Mouse (Mus musculus): ENCODE measurements around the gene Gm26657. TPM values are rescaled to one million over a fixed set of nuclear protein-coding genes. Genes with fewer than 3 reads are reported as not detected.

The Gm26657 gene
- polyA plus RNA-seq, 1 experiment from 2014 or later = not detected

DNA sequence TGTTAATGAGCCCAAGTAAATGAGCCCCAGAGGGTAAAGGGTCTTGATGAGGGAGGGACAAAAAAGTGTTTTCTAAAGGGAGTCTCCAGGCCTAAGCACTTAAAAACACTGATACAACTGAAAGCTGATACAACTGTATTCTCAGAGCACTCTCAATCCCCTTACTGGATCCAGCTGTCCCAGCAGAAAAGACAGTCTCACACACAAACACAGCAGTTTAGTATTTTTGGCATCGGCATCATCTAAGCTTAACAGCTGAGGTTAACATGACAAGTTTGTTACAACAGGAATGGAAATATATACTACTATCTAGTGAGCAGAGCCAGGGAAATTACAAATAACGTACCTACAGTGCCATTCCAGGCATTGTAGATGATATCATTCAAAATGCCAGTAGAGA lies 6.5 kb downstream of the Gm26657 start:
- H3K4me3 ChIP-seq (ENCODE audit: low read depth, low read length) = no peak overlapping the region
- H3K27me3 ChIP-seq (ENCODE audit: control insufficient read depth, insufficient read depth, low read length) = no peaks in the 10 kb centered on the region
- WGBS = 95% methylated on average over 2 of the region's 2 CpGs
- no peak overlapping the region for H3K4me2 ChIP-seq (ENCODE audit: low read depth, low read length, severe bottlenecking)
- no peak overlapping the region for H3K27ac ChIP-seq (ENCODE audit: low read depth, low read length)
- no peak for ATAC-seq (replicated peaks; ENCODE audit: low FRiP score)
- H3K9me3 ChIP-seq (ENCODE audit: control insufficient read depth, low read length) = no peaks in the 10 kb centered on the region
- peaks cover 7% of the 10 kb centered on the region; the same call in 1 of the 2 replicates for H3K36me3 ChIP-seq (ENCODE audit: control insufficient read depth, insufficient read depth, low read length)
- no peaks in the 10 kb centered on the region for H3K4me1 ChIP-seq (replicated peaks; ENCODE audit: control insufficient read depth, insufficient read depth, low read length)
- no peak for DNase-seq (ENCODE audit: low spot score)
- H3K9ac ChIP-seq (ENCODE audit: low read length) = no peak overlapping the region

- DNase-seq (ENCODE audit: low spot score) = no peak
- Histone ChIP-seq H3K9ac (ENCODE audit: low read length) (no peak overlapping the region), H3K9me3 (ENCODE audit: control insufficient read depth, low read length) (no peaks in the 10 kb centered on the region), H3K4me1 (replicated peaks; ENCODE audit: control insufficient read depth, insufficient read depth, low read length) (no peaks in the 10 kb centered on the region), H3K4me2 (ENCODE audit: low read depth, low read length, severe bottlenecking) (no peak overlapping the region), H3K27ac (ENCODE audit: low read depth, low read length) (no peak overlapping the region), H3K4me3 (ENCODE audit: low read depth, low read length) (no peak overlapping the region), H3K27me3 (ENCODE audit: control insufficient read depth, insufficient read depth, low read length) (no peaks in the 10 kb centered on the region), H3K36me3 (ENCODE audit: control insufficient read depth, insufficient read depth, low read length) (peaks cover 7% of the 10 kb centered on the region; the same call in 1 of the 2 replicates)
- ATAC-seq (replicated peaks; ENCODE audit: low FRiP score) = no peak
- 98% methylated on average over 9 of the region's 9 CpGs for WGBS
Observed at GRCm38 (mm10) chr4:56747456-56747855, 7.6 kb downstream of the Gm26657 start.

DNA sequence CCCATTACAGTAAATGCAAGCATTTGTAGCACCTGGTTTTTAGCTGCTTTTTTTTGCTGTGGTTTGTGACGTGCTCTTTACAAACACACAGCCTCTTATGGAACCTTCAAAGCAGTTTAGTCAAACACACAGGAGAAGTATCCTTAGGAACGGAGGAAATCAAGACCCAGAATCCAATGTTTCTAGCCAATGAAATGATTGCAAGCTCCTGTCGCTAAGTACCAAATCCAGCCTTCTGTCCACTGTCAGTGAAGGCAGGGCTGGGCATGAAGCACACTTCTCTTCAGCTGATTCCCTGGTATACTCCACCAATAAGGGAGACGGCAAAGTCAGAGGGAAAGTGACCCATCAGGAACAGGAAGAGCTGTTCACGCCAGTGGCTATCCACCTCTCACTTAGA lies 16.2 kb downstream of the Gm26657 start:
- no peaks in the 10 kb centered on the region for H3K9me3 ChIP-seq (ENCODE audit: control insufficient read depth, low read length)
- ATAC-seq (replicated peaks; ENCODE audit: low FRiP score) (no peak), DNase-seq (ENCODE audit: low spot score) (no peak)
- H3K36me3 ChIP-seq (ENCODE audit: control insufficient read depth, insufficient read depth, low read length) = peaks cover 4% of the 10 kb centered on the region; the same call in 1 of the 2 replicates
- WGBS = 91% methylated on average over 5 of the region's 5 CpGs
- no peak overlapping the region for H3K27ac ChIP-seq (ENCODE audit: low read depth, low read length)
- H3K9ac ChIP-seq (ENCODE audit: low read length) = no peak overlapping the region
- no peaks in the 10 kb centered on the region for H3K4me1 ChIP-seq (replicated peaks; ENCODE audit: control insufficient read depth, insufficient read depth, low read length)
- no peak overlapping the region for H3K4me2 ChIP-seq (ENCODE audit: low read depth, low read length, severe bottlenecking)
- H3K27me3 ChIP-seq (ENCODE audit: control insufficient read depth, insufficient read depth, low read length) = no peaks in the 10 kb centered on the region
- no peak overlapping the region for H3K4me3 ChIP-seq (ENCODE audit: low read depth, low read length)

DNA sequence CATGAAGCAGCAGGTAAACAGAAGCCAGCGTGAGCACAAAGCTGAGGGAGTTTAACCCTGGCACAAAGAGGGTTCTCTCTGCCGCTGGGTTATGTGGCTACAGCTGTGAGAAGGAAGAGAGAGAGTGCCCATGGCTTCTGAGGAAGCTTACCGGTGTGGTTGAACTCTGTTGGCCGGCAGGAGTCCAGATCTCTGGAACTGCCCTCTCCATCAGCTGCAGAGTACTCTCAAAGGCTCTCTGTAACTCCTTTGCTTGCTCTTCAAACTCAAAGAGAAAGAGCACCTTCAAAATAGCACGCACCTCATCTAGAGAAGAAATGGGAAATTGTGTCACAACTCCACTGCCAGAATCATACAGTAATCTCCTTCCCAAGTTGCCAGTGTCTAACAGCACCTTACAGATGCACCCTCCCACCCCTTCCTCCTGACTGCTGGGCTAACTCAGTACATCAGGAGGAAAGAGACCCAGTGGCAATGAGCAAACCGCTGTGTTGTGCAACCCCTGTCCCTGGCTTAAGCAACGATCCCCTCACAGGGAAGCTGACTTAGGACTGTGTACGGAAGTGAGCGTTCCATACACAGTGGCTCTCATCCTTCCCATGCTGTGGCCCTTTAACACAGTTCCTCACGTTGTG lies 17.2 kb downstream of the Gm26657 start:
- no peak for DNase-seq (ENCODE audit: low spot score)
- Histone ChIP-seq H3K9me3 (ENCODE audit: control insufficient read depth, low read length) (no peaks in the 10 kb centered on the region), H3K36me3 (ENCODE audit: control insufficient read depth, insufficient read depth, low read length) (peaks cover 4% of the 10 kb centered on the region; the same call in 1 of the 2 replicates), H3K4me2 (ENCODE audit: low read depth, low read length, severe bottlenecking) (no peak overlapping the region), H3K4me3 (ENCODE audit: low read depth, low read length) (no peak overlapping the region), H3K27ac (ENCODE audit: low read depth, low read length) (no peak overlapping the region), H3K4me1 (replicated peaks; ENCODE audit: control insufficient read depth, insufficient read depth, low read length) (no peaks in the 10 kb centered on the region), H3K27me3 (ENCODE audit: control insufficient read depth, insufficient read depth, low read length) (no peaks in the 10 kb centered on the region), H3K9ac (ENCODE audit: low read length) (no peak overlapping the region)
- 90% methylated on average over 10 of the region's 10 CpGs for WGBS
- ATAC-seq (replicated peaks; ENCODE audit: low FRiP score) = no peak

DNA sequence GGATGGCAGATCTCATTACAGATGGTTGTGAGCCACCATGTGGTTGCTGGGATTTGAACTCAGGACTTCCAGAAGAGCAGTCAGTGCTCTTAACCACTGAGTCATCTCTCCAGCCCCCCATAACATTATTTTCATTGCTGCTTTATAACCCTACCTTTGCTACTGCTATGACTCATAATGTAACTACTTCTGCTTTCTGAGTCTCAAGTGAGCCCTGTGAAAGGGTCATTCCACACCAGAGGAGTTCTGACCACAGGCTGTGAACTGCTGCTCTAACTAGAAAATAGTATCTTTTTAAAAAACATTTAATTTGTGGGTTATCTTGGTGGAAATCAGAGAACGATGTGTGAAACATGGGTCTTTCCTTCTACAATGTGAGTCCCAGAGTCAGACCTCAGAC lies 17.8 kb downstream of the Gm26657 start:
- H3K4me2 ChIP-seq (ENCODE audit: low read depth, low read length, severe bottlenecking) = no peak overlapping the region
- H3K27ac ChIP-seq (ENCODE audit: low read depth, low read length) = no peak overlapping the region
- no peaks in the 10 kb centered on the region for H3K4me1 ChIP-seq (replicated peaks; ENCODE audit: control insufficient read depth, insufficient read depth, low read length)
- no peak overlapping the region for H3K4me3 ChIP-seq (ENCODE audit: low read depth, low read length)
- no peaks in the 10 kb centered on the region for H3K9me3 ChIP-seq (ENCODE audit: control insufficient read depth, low read length)
- no peak for ATAC-seq (replicated peaks; ENCODE audit: low FRiP score)
- H3K27me3 ChIP-seq (ENCODE audit: control insufficient read depth, insufficient read depth, low read length) = no peaks in the 10 kb centered on the region
- DNase-seq (ENCODE audit: low spot score) = no peak
- 96% methylated on average over 1 of the region's 1 CpGs for WGBS
- no peak overlapping the region for H3K9ac ChIP-seq (ENCODE audit: low read length)
- peaks cover 4% of the 10 kb centered on the region; the same call in 1 of the 2 replicates for H3K36me3 ChIP-seq (ENCODE audit: control insufficient read depth, insufficient read depth, low read length)

DNA sequence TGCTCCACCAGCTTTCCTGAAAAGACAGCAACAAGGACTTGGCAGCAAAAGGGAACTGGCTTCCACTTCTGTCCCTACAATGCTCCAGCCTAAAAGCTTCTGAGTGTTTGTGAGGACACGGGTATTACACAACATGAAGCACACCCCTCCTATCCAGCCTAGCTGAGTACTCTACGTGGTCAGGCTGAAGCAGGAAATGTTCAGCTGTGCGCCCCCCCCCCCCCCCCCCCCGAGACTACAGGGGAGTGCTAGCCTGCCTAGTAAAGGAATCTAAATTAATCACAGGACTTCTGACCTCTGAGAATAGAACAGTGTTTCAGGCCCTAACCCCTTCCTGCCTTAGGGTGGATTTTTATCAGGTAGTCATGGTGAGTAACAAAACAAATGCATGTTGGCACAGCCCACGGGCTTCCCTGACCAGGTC lies 28.0 kb downstream of the Gm26657 start:
- WGBS = 81% methylated on average over 5 of the region's 5 CpGs
- DNase-seq (ENCODE audit: low spot score) (no peak), ATAC-seq (replicated peaks; ENCODE audit: low FRiP score) (no peak)
- no peak overlapping the region for H3K9ac ChIP-seq (ENCODE audit: low read length)
- no peak overlapping the region for H3K4me3 ChIP-seq (ENCODE audit: low read depth, low read length)
- no peaks in the 10 kb centered on the region for H3K27me3 ChIP-seq (ENCODE audit: control insufficient read depth, insufficient read depth, low read length)
- no peaks in the 10 kb centered on the region for H3K4me1 ChIP-seq (replicated peaks; ENCODE audit: control insufficient read depth, insufficient read depth, low read length)
- H3K4me2 ChIP-seq (ENCODE audit: low read depth, low read length, severe bottlenecking) = no peak overlapping the region
- no peak overlapping the region for H3K27ac ChIP-seq (ENCODE audit: low read depth, low read length)
- H3K36me3 ChIP-seq (ENCODE audit: control insufficient read depth, insufficient read depth, low read length) = peaks cover 37% of the 10 kb centered on the region
- no peaks in the 10 kb centered on the region for H3K9me3 ChIP-seq (ENCODE audit: control insufficient read depth, low read length)

DNA sequence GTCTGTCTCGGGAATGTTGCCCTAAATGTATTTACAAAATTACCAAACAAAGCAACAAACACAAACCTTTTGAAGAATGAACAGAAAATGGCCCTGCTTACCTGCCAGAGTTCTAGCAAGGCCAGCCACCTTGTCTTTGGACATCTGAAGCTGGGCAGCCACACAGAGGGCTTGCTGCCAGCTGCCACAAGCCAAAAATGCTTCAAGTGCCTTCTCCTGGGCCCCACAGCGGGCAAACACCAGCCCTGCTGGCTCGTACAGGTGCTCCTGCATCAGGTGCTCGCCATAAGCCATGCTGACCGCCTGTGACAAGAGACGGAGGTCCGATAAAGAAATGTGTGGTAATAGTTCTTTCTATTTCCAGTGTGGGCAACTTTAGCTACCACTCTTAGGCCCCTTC lies 29.0 kb downstream of the Gm26657 start:
- Histone ChIP-seq H3K4me3 (ENCODE audit: low read depth, low read length) (no peak overlapping the region), H3K27ac (ENCODE audit: low read depth, low read length) (no peak overlapping the region), H3K27me3 (ENCODE audit: control insufficient read depth, insufficient read depth, low read length) (no peaks in the 10 kb centered on the region), H3K9me3 (ENCODE audit: control insufficient read depth, low read length) (no peaks in the 10 kb centered on the region), H3K4me1 (replicated peaks; ENCODE audit: control insufficient read depth, insufficient read depth, low read length) (no peaks in the 10 kb centered on the region), H3K4me2 (ENCODE audit: low read depth, low read length, severe bottlenecking) (no peak overlapping the region), H3K36me3 (ENCODE audit: control insufficient read depth, insufficient read depth, low read length) (peaks cover 46% of the 10 kb centered on the region), H3K9ac (ENCODE audit: low read length) (no peak overlapping the region)
- ATAC-seq (replicated peaks; ENCODE audit: low FRiP score) (no peak), DNase-seq (ENCODE audit: low spot score) (no peak)
- 92% methylated on average over 7 of the region's 7 CpGs for WGBS

- Histone ChIP-seq H3K27me3 (ENCODE audit: control insufficient read depth, insufficient read depth, low read length) (no peaks in the 10 kb centered on the region), H3K4me3 (ENCODE audit: low read depth, low read length) (no peak overlapping the region), H3K4me2 (ENCODE audit: low read depth, low read length, severe bottlenecking) (no peak overlapping the region), H3K27ac (ENCODE audit: low read depth, low read length) (no peak overlapping the region), H3K36me3 (ENCODE audit: control insufficient read depth, insufficient read depth, low read length) (peaks cover 40% of the 10 kb centered on the region), H3K9ac (ENCODE audit: low read length) (no peak overlapping the region), H3K9me3 (ENCODE audit: control insufficient read depth, low read length) (no peaks in the 10 kb centered on the region), H3K4me1 (replicated peaks; ENCODE audit: control insufficient read depth, insufficient read depth, low read length) (no peaks in the 10 kb centered on the region)
- 83% methylated on average over 1 of the region's 1 CpGs for WGBS
- ATAC-seq (replicated peaks; ENCODE audit: low FRiP score) (no peak), DNase-seq (ENCODE audit: low spot score) (no peak)
Observed at GRCm38 (mm10) chr4:56771065-56771464, 31.2 kb downstream of the Gm26657 start.
